Mouse (Mus musculus): ENCODE results near the gene Plek2.

DNA sequence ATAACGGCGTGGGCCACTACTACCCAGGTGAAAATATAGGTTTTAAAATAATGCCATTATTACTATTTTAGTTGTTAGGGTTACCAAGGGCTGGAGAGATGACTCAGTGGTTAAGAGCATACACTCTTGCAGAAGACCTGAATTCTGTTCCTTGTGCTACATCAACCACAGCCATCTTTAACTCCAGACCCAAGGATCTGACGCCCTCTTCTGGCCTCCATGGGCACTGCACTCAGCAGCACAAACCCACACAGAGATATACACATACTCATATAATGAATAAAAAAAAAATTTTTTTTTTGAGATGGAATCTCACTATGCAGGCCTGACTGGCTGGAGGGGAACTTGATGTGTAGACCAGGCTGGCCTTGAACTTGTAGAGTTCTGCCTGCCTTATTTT is 9.5 kb upstream of the Plek2 start:
- no peak for TF ChIP-seq POLR2A (IDR thresholded peaks at IDR 0.05; ENCODE audit: low read depth, low read length)
- TF ChIP-seq CTCF (IDR thresholded peaks at IDR 0.05; ENCODE audit: borderline replicate concordance, insufficient read depth, low read length) = no peak
